Mouse (Mus musculus) heart, postnatal 0 days (tissue): Measurements from ENCODE around the gene Sec31a.

Source experiments
- CTCF ChIP-seq: IDR thresholded peaks from 2 replicates; pipeline ENCODE4 v1.5.1; 2016; ENCODE audit warnings: antibody characterized with exemption, control low read depth, low read depth
- EP300 ChIP-seq: IDR thresholded peaks from 2 replicates; pipeline ENCODE4 v1.6.1; 2016; ENCODE audit warnings: antibody characterized with exemption, low read depth

DNA sequence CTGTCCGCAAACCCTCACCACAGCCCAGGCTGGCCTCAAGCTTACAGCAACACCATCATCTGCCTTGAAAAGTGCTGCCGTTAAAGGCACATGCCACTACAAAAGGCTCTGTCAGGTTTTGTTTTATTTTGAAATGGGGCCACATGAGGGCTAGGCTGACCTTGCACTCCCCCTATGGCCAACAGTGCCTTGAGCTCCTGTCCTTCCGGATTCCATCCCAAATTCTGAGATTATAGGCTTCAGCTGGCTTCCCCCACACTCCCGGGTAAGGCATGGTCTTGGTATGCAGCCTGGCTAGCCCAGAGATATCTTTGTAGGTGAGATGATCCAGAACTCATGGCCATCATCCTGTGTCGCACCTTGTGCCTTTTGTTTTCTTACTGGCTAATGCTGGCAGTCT, 21.9 kb upstream of the Sec31a start:
- TF ChIP-seq CTCF: no peak
- TF ChIP-seq EP300: no peak
